ENCODE assay signal across 9 mouse cellular contexts in genomic region chr17:86203531-86204450, GRCm38 (mm10). TPM values are rescaled to one million over a fixed set of nuclear protein-coding genes. Genes with fewer than 3 reads are reported as not detected.
DNase-seq lines count a peak whose midpoint lies in the region.
"Had no signal": no experiment of that assay in that cellular context is flagged by ENCODE, and none has a peak within 500 bp of the region (broad histone marks: within the 10 kb centered on the region; RNA-seq: fewer than 3 reads in every experiment).

No protein-coding gene starts in this region.

- DNase-seq in heart, adult 11 months, result peak; percentile 95
- DNase-seq in heart, postnatal 25 days (ENCODE audit: low spot score), result no peak
- peak; percentile 69 for DNase-seq in cerebellum, adult 9-10 months
- peak; percentile 37 to 58 for DNase-seq in heart, postnatal 14 days
- peak; percentile 46 for DNase-seq in lung, postnatal 10 days
- no peak for DNase-seq in Muller cell, postnatal 12 days (ENCODE audit: inconsistent ontology term)
- DNase-seq in T-cell, adult 2 months (ENCODE audit: low spot score), result no peak
- DNase-seq in right cerebral cortex, adult 18-20 months, result no peak
- DNase-seq: thymus, adult 2 months had no signal

- intact Hi-C loops in heart, postnatal 25 days (cut with DNase I), result no loop called here
- intact Hi-C loops in heart, postnatal 14 days (cut with DNase I), result no loop called here

RNA-seq across cellular contexts. Expression of gene Prkce, which starts 36.2 kb away (rescaled TPM):
- total RNA-seq in heart, postnatal 25 days (2021), result 10 to 100 TPM; 25.9 to 28.3 TPM
- total RNA-seq in heart, postnatal 14 days (2021), result 10 to 100 TPM; 28.7 to 29.1 TPM

RNA-seq across cellular contexts. Expression of gene Srbd1, which starts 58.8 kb away (rescaled TPM):
- 10 to 100 TPM; 10.5 to 10.9 TPM for total RNA-seq in heart, postnatal 25 days (2021)
- 10 to 100 TPM; 12.0 to 13.0 TPM for total RNA-seq in heart, postnatal 14 days (2021)

Comparison
In these comparisons a context has a peak if more than half of its experiments do, and no peak if none do; other contexts are left out.
1. DNase-seq: peak in heart, adult 11 months (single experiment), cerebellum, adult 9-10 months (single experiment), heart, postnatal 14 days (2 of 2) and lung, postnatal 10 days (single experiment); none in heart, postnatal 25 days (single experiment), Muller cell, postnatal 12 days (single experiment), T-cell, adult 2 months (single experiment) and right cerebral cortex, adult 18-20 months (single experiment).